Comparison of ENCODE assay signal across 10 mouse cellular contexts in genomic region chr1:179451211-179451610, GRCm38 (mm10).
A peak's percentile ranks its signal among the peaks of the same experiment; 100 is the strongest.
DNase-seq lines count a peak whose midpoint lies in the region; ATAC-seq and TF ChIP-seq lines count a peak whose summit lies in the region.
"Had no signal": no experiment of that assay in that cellular context is flagged by ENCODE, and none has a peak within 500 bp of the region (broad histone marks: within the 10 kb centered on the region; RNA-seq: fewer than 3 reads in every experiment).

No protein-coding gene starts in this region.

- TF ChIP-seq POLR2A in MEL (IDR thresholded peaks at IDR 0.05; ENCODE audit: control insufficient read depth in 1 of 2, insufficient read depth in 1 of 2, low read depth in 1 of 2, low read length in 2 of 2, poor library complexity in 1 of 2): no peak

- no peaks in the 10 kb centered on the region for H3K9me3 ChIP-seq in forebrain, embryonic 14.5 days (replicated peaks; ENCODE audit: control insufficient read depth, low read length)
- H3K9me3 ChIP-seq in forebrain, embryonic 12.5 days: no peaks in the 10 kb centered on the region
- H3K9me3 ChIP-seq in lung, postnatal 0 days (ENCODE audit: low read length): no peaks in the 10 kb centered on the region
- H3K9me3 ChIP-seq in MEL (replicated peaks; ENCODE audit: insufficient read depth, low read length): no peaks in the 10 kb centered on the region
- no peaks in the 10 kb centered on the region for H3K9me3 ChIP-seq in midbrain, postnatal 0 days (ENCODE audit: low read length)
- H3K9me3 ChIP-seq: limb, embryonic 15.5 days had no signal

- 93% methylated on average over 2 of the region's 2 CpGs for WGBS in forebrain, embryonic 14.5 days
- 94% methylated on average over 2 of the region's 2 CpGs for WGBS in forebrain, embryonic 12.5 days
- WGBS in lung, postnatal 0 days: 94% methylated on average over 2 of the region's 2 CpGs
- WGBS in midbrain, postnatal 0 days: 86% methylated on average over 2 of the region's 2 CpGs

- TF ChIP-seq EP300 in lung, postnatal 0 days (IDR thresholded peaks at IDR 0.05): no peak
- TF ChIP-seq EP300 in MEL (IDR thresholded peaks at IDR 0.05; ENCODE audit: low read depth in 1 of 2, low read length in 2 of 2): no peak

- peak; percentile 34 for DNase-seq in forebrain, embryonic 14.5 days (ENCODE audit: low spot score)
- no peak for DNase-seq in lung, postnatal 0 days (ENCODE audit: low spot score)
- DNase-seq in lung, adult 18-20 months: no peak
- DNase-seq in MEL (ENCODE audit: low read depth, low spot score): peak; percentile 65
- peak; percentile 35 for DNase-seq in midbrain, postnatal 0 days (ENCODE audit: low spot score)
- DNase-seq in urinary bladder, adult 18-20 months (ENCODE audit: low spot score in 2 of 2): no peak
- no peak for DNase-seq in adrenal gland, adult (ENCODE audit: inconsistent age in 2 of 2, low spot score in 1 of 2)

- H3K79me2 ChIP-seq in MEL (ENCODE audit: control insufficient read depth, insufficient read depth, low read length, poor library complexity): no peaks in the 10 kb centered on the region

- H3K36me3 ChIP-seq in forebrain, embryonic 14.5 days (ENCODE audit: control insufficient read depth, insufficient read depth, low read length): no peaks in the 10 kb centered on the region
- no peaks in the 10 kb centered on the region for H3K36me3 ChIP-seq in forebrain, embryonic 12.5 days (replicated peaks)
- no peaks in the 10 kb centered on the region for H3K36me3 ChIP-seq in lung, postnatal 0 days (ENCODE audit: insufficient read depth, low read length)
- H3K36me3 ChIP-seq in MEL (ENCODE audit: control insufficient read depth in 1 of 2, insufficient read depth in 2 of 2, low read length in 2 of 2): no peaks in the 10 kb centered on the region
- H3K36me3 ChIP-seq in midbrain, postnatal 0 days (ENCODE audit: insufficient read depth, low read length): no peaks in the 10 kb centered on the region
- H3K36me3 ChIP-seq: limb, embryonic 15.5 days had no signal

- H3K4me3 ChIP-seq in forebrain, embryonic 14.5 days (ENCODE audit: low read depth, low read length): no peak overlapping the region
- no peak overlapping the region for H3K4me3 ChIP-seq in forebrain, embryonic 12.5 days (replicated peaks)
- H3K4me3 ChIP-seq in lung, postnatal 0 days (ENCODE audit: low read depth, low read length): no peak overlapping the region
- no peak overlapping the region for H3K4me3 ChIP-seq in MEL (ENCODE audit: control insufficient read depth in 1 of 2, insufficient read depth in 1 of 2, low read depth in 2 of 2, low read length in 2 of 2)
- no peak overlapping the region for H3K4me3 ChIP-seq in midbrain, postnatal 0 days (ENCODE audit: low read depth, low read length)
- H3K4me3 ChIP-seq: limb, embryonic 15.5 days had no signal

- TF ChIP-seq CTCF in lung, postnatal 0 days (IDR thresholded peaks at IDR 0.05): peak; percentile 59
- peak; percentile 44 to 71 (median 65) for TF ChIP-seq CTCF in MEL (IDR thresholded peaks at IDR 0.05 in 2 of 3, conservative IDR thresholded peaks at IDR 0.05 in 1 of 3; ENCODE audit: control insufficient read depth in 1 of 3, insufficient read depth in 1 of 3, low read depth in 2 of 3, low read length in 3 of 3, poor library complexity in 1 of 3, severe bottlenecking in 1 of 3)
- peak; percentile 63 for TF ChIP-seq CTCF in midbrain, postnatal 0 days (IDR thresholded peaks at IDR 0.05)

- no peak overlapping the region for H3K9ac ChIP-seq in forebrain, embryonic 14.5 days (ENCODE audit: low read length)
- H3K9ac ChIP-seq in forebrain, embryonic 12.5 days: no peak overlapping the region
- no peak overlapping the region for H3K9ac ChIP-seq in lung, postnatal 0 days (replicated peaks; ENCODE audit: low read depth)
- no peak overlapping the region for H3K9ac ChIP-seq in MEL (ENCODE audit: control insufficient read depth, low read depth, low read length, poor library complexity, severe bottlenecking)
- no peak overlapping the region for H3K9ac ChIP-seq in midbrain, postnatal 0 days (replicated peaks; ENCODE audit: low read length, poor library complexity, severe bottlenecking)
- H3K9ac ChIP-seq: limb, embryonic 15.5 days had no signal

- TF ChIP-seq RAD21 in MEL (IDR thresholded peaks at IDR 0.05; ENCODE audit: low read depth, low read length): peak; percentile 59

- H3K4me2 ChIP-seq in forebrain, embryonic 14.5 days (ENCODE audit: low read length): no peak overlapping the region
- no peak overlapping the region for H3K4me2 ChIP-seq in forebrain, embryonic 12.5 days
- no peak overlapping the region for H3K4me2 ChIP-seq in lung, postnatal 0 days (replicated peaks; ENCODE audit: low read depth, low read length)
- H3K4me2 ChIP-seq in midbrain, postnatal 0 days (ENCODE audit: low read depth, low read length, poor library complexity, severe bottlenecking): no peak overlapping the region
- H3K4me2 ChIP-seq: limb, embryonic 15.5 days had no signal

- peaks cover 3% of the 10 kb centered on the region; the same call in 1 of the 2 replicates for H3K4me1 ChIP-seq in forebrain, embryonic 14.5 days (ENCODE audit: control insufficient read depth, insufficient read depth, low read length)
- peaks cover 10% of the 10 kb centered on the region for H3K4me1 ChIP-seq in forebrain, embryonic 12.5 days
- H3K4me1 ChIP-seq in lung, postnatal 0 days (ENCODE audit: insufficient read depth, low read depth, low read length): 0 out of 2 replicates have a peak, but pooled peaks cover 3% of the 10 kb centered on the region
- no peaks in the 10 kb centered on the region for H3K4me1 ChIP-seq in MEL (ENCODE audit: control insufficient read depth in 1 of 2, insufficient read depth in 2 of 2, low read length in 2 of 2)
- no peaks in the 10 kb centered on the region; the same call in 1 of the 2 replicates for H3K4me1 ChIP-seq in midbrain, postnatal 0 days (ENCODE audit: insufficient read depth, low read length)

- H3K27ac ChIP-seq in forebrain, embryonic 14.5 days (ENCODE audit: low read depth, low read length): no peak overlapping the region
- H3K27ac ChIP-seq in forebrain, embryonic 12.5 days: no peak overlapping the region
- H3K27ac ChIP-seq in lung, postnatal 0 days (ENCODE audit: low read length): no peak overlapping the region
- H3K27ac ChIP-seq in MEL (ENCODE audit: control insufficient read depth, low read depth, low read length): no peak overlapping the region
- H3K27ac ChIP-seq in midbrain, postnatal 0 days (ENCODE audit: low read depth, low read length): no peak overlapping the region
- H3K27ac ChIP-seq: limb, embryonic 15.5 days had no signal

- ATAC-seq in forebrain, embryonic 14.5 days: no peak
- no peak for ATAC-seq in forebrain, embryonic 12.5 days (ENCODE audit: low FRiP score)
- no peak for ATAC-seq in lung, postnatal 0 days
- no peak for ATAC-seq in midbrain, postnatal 0 days (ENCODE audit: low FRiP score)
- ATAC-seq: inflammation-experienced regulatory T-cells, adult 6 months had no signal

- H3K27me3 ChIP-seq in forebrain, embryonic 14.5 days (replicated peaks; ENCODE audit: control insufficient read depth, insufficient read depth, low read length): peaks cover 22% of the 10 kb centered on the region
- peaks cover 46% of the 10 kb centered on the region for H3K27me3 ChIP-seq in forebrain, embryonic 12.5 days
- no peaks in the 10 kb centered on the region for H3K27me3 ChIP-seq in lung, postnatal 0 days (replicated peaks; ENCODE audit: insufficient read depth, low read length)
- no peaks in the 10 kb centered on the region for H3K27me3 ChIP-seq in MEL (ENCODE audit: control insufficient read depth in 1 of 2, insufficient read depth in 2 of 2, low read length in 2 of 2)
- H3K27me3 ChIP-seq in midbrain, postnatal 0 days (ENCODE audit: insufficient read depth, low read length): no peaks in the 10 kb centered on the region

TF ChIP-seq in MEL, 35 proteins besides CTCF, POLR2A, EP300 and RAD21:
- TF ChIP-seq UBTF (IDR thresholded peaks at IDR 0.05; ENCODE audit: borderline replicate concordance, insufficient read depth, low read depth, low read length): no peak
- peak; percentile 60 for TF ChIP-seq SMC3 (IDR thresholded peaks at IDR 0.05; ENCODE audit: low read depth, low read length)
TF ChIP-seq in MEL: peak in this region for 1.

Comparison
In these comparisons a context has a peak if more than half of its experiments do, and no peak if none do; other contexts are left out.
1. DNase-seq: peak in forebrain, embryonic 14.5 days (single experiment), MEL (single experiment) and midbrain, postnatal 0 days (single experiment); none in lung, postnatal 0 days (single experiment), lung, adult 18-20 months (0 of 2), urinary bladder, adult 18-20 months (0 of 2) and adrenal gland, adult (0 of 2).
2. Peak in every context shown above with its lines, with median percentiles within 50 percentile points of each other: CTCF ChIP-seq.